Mouse (Mus musculus) testis, adult 2 months (tissue): ENCODE results near the gene Ehf.

Experiments used
- CTCF ChIP-seq: fragments of 200-500 bp; IDR thresholded peaks from 2 replicates; pipeline ENCODE4 v1.5.1; 2012; ENCODE audit warnings: low read depth, mild to moderate bottlenecking, inconsistent platforms, low read length, moderate library complexity; ENCODE audit not compliant: control insufficient read depth, insufficient read depth, insufficient replicate concordance
- POLR2A ChIP-seq: fragments of 200-500 bp; IDR thresholded peaks from 2 replicates; pipeline ENCODE4 v1.6.1; 2012; ENCODE audit warnings: low read depth, mild to moderate bottlenecking, inconsistent platforms, low read length, moderate library complexity; ENCODE audit not compliant: control insufficient read depth

GRCm38 (mm10) chr2:103274270-103274669 is 28.8 kb downstream of the Ehf start:
- no peak for TF ChIP-seq CTCF
- TF ChIP-seq POLR2A, result no peak
